Mouse (Mus musculus): ENCODE data around the gene Acad10. TPM values are rescaled to one million over a fixed set of nuclear protein-coding genes. Genes with fewer than 3 reads are reported as not detected.
"Not testable (repeated sequence)": the region's sequence is repeated elsewhere in the genome, so short reads cannot be mapped to it uniquely, and the experiment has no call there.

Gene Acad10
- 1 to 10 TPM; 2.2 to 2.5 TPM for total RNA-seq (2021)

DNA sequence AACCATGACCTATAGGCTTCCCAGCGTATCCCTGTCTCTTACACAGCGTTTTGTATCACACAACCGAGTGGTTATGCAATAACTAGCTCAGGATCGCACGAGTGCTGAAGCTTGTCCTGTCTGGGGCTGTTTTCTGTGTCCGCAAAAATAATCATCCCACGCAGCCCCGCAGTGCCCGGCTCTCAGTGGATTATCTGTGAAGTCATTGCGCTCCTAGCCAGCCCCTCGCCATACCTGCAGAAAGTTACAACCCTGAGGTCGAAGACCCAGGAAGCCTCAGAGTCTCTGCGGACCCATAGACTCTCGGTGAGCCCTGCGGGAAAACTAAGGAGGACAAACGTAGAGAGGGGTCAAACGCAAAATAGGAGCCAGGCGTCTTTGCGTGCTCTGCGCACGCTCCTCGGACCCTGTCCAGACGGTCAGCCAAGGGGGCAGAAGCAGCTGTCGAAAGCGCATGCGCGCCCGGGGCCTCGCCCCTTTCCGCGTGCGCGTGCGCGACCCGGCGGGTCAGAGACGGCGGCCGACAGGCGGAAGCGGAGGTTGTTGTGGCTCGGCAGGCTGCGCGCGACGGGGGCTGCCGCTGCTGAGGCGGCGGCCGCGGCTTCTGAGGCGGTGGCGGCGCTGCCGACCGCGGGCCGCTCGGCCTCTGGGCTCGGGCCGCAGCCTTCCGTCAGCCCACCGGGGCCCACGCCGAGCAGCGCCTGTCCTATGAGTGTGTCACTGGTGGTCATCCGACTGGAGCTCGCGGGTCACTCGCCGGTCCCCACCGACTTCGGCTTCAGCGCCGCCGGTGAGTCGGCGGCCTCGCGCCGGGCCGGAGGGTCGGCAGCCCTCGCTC lies at the start of gene Acad10, which contains the start of gene Brap:
Gene Acad10, minus strand, starts transcription at position 456 of the 838 bp plus-strand sequence.
Gene Brap, plus strand, starts transcription at position 505 of the 838 bp plus-strand sequence.
- DNase-seq (ENCODE audit: extremely low spot score in 1 of 2, low spot score in 2 of 2): peak; percentile 90 to 96
- intact Hi-C loops (cut with DNase I): no loop called here

- intact Hi-C loops (cut with DNase I): no loop called here
- no peak for DNase-seq (ENCODE audit: extremely low spot score in 1 of 2, low spot score in 2 of 2)
These were observed 44.4 kb upstream of the Acad10 start for GRCm38 (mm10) chr5:121704512-121705248.

DNA sequence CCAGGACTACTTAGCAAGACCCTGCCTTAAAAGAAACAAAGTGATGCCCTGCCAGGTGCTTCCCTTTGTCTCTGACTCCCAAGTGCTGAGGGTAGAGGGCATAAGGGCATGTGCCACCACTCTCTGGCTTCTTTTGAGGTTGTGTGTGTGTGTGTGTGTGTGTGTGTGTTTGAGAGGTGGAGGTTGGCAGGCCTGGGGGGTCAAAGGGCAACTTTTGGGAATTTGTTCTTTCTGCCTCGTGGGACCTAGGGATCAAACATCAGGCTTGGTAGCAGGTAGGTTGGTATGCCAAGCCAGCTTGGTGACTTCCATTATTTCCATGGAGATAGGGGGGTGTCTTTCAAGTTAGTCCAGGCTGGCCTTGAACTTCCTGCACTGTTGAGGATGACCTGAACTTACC lies 43.0 kb upstream of the Acad10 start:
- DNase-seq (ENCODE audit: extremely low spot score in 1 of 2, low spot score in 2 of 2): no peak
- intact Hi-C loops (cut with DNase I): no loop called here

GRCm38 (mm10) chr5:121701111-121701769 lies 40.9 kb upstream of the Acad10 start:
- DNase-seq (ENCODE audit: extremely low spot score in 1 of 2, low spot score in 2 of 2): no peak
- intact Hi-C loops (cut with DNase I): no loop called here

DNA sequence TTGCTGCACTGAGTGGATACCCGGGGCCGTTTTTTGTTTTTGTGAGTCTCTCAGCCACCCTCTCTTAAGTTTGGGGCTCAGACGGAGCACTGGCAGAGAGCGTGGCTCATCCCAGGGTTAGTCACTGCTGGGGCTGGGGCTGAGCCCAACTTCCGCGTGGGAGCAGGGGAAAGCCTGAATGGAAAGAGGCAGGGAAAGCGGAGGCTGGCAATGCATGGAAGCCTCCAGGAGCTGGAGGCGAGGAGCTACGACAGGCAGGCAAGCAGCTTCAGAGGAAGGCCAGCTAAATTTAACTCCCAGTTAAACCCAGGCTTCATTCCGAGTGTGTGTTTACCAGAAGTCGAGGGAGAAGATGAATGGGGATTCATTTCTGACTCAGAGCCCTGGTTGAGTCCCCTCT lies 40.2 kb upstream of the Acad10 start:
- DNase-seq (ENCODE audit: extremely low spot score in 1 of 2, low spot score in 2 of 2): peak; percentile 38 to 47
- intact Hi-C loops (cut with DNase I): no loop called here

DNA sequence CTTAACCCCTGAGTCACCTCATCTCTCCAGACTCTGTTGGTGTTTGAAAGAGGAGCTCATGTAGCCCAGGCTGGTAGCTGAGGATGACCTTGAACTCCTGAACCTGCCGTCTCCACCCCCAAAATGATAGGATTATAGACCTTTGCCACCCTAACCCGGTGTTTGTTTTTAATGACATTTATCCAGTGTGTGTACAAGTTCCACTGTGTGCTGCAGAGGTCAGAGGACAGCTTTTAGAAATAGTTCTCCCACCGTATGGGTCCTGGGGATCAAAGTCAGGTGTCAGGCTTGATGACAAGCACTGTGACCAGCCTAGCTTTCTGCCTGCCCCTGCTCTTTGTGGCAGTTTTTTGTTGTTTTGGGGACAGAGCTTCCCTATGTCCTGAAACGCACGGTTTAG lies 39.6 kb upstream of the Acad10 start:
- intact Hi-C loops (cut with DNase I): no loop called here
- DNase-seq (ENCODE audit: extremely low spot score in 1 of 2, low spot score in 2 of 2): no peak

DNA sequence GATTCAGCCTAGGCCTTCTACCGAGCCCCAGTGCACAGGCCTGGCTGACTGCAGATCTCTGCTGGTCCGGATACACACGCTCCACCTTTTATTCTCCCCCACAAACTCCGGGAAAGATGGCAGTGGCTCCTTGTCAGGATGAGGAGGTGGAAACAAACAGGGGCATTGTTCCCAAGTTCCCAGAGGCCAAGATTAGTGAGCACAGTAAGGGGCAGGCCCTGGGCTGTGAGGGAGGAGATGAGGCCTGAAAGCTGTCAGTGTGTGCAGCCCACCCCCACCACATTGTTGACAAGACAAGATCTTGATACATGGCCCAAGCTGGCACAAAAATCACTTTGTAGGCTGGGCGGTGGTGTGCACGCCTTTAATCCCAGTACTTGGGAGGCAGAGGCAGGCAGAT lies 36.4 kb upstream of the Acad10 start:
- intact Hi-C loops (cut with DNase I): no loop called here
- no peak for DNase-seq (ENCODE audit: extremely low spot score in 1 of 2, low spot score in 2 of 2)

GRCm38 (mm10) chr5:121692897-121693296 lies 32.6 kb upstream of the Acad10 start:
- intact Hi-C loops (cut with DNase I): no loop called here
- no peak for DNase-seq (ENCODE audit: extremely low spot score in 1 of 2, low spot score in 2 of 2)

GRCm38 (mm10) chr5:121691436-121691835 lies 31.1 kb upstream of the Acad10 start:
- DNase-seq (ENCODE audit: extremely low spot score in 1 of 2, low spot score in 2 of 2); intact Hi-C loops (cut with DNase I): not testable (repeated sequence)

- no peak for DNase-seq (ENCODE audit: extremely low spot score in 1 of 2, low spot score in 2 of 2)
- intact Hi-C loops (cut with DNase I): no loop called here
These were observed 30.3 kb upstream of the Acad10 start for GRCm38 (mm10) chr5:121690482-121691211.

- intact Hi-C loops (cut with DNase I): no loop called here
- DNase-seq (ENCODE audit: extremely low spot score in 1 of 2, low spot score in 2 of 2): no peak
These were observed 26.0 kb upstream of the Acad10 start for GRCm38 (mm10) chr5:121686113-121686898.

- intact Hi-C loops (cut with DNase I): no loop called here
- no peak for DNase-seq (ENCODE audit: extremely low spot score in 1 of 2, low spot score in 2 of 2)
These were observed 25.2 kb upstream of the Acad10 start for GRCm38 (mm10) chr5:121685495-121685894.

DNA sequence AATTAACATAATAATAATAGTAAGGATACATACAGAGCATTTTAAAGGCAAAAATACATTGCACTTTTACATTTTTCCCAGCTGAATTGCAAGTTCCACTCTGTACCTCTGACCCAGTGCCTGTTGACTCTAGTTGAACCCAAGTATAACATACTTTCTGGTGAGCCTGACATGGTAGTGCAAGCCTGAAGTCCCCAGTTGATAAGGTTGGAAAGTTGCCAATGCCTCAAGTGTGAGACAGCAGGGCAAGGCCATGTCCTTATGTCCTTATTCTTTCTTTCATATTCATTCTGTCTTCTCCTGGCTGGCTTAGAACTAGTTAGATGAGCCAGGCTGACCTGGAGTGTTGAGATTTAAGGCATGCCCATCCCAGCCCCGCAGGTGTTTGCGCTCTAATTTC lies 21.9 kb upstream of the Acad10 start:
- intact Hi-C loops (cut with DNase I): no loop called here
- DNase-seq (ENCODE audit: extremely low spot score in 1 of 2, low spot score in 2 of 2): no peak

DNA sequence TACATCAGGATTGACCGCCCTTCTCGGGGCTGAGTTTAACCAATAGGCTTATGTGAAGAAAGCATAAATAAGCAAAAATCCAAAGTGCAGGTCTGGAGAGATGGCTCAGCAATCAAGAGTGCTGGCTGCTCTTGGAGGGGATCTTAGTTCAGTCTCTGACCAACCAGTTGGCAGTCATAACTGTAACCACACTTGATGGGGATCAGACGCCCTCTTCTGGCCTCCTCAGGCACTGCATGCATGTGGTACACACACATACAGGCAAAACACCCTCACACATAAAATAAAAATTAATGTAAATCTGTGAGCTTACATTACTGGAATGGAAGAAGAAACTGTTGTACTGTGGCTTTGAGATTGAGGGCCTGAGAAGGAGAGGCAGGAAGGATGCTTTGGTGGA lies 10.1 kb upstream of the Acad10 start:
- no peak for DNase-seq (ENCODE audit: extremely low spot score in 1 of 2, low spot score in 2 of 2)
- intact Hi-C loops (cut with DNase I): no loop called here

GRCm38 (mm10) chr5:121668411-121668810 lies 8.1 kb upstream of the Acad10 start:
- no peak for DNase-seq (ENCODE audit: extremely low spot score in 1 of 2, low spot score in 2 of 2)
- intact Hi-C loops (cut with DNase I): no loop called here

DNA sequence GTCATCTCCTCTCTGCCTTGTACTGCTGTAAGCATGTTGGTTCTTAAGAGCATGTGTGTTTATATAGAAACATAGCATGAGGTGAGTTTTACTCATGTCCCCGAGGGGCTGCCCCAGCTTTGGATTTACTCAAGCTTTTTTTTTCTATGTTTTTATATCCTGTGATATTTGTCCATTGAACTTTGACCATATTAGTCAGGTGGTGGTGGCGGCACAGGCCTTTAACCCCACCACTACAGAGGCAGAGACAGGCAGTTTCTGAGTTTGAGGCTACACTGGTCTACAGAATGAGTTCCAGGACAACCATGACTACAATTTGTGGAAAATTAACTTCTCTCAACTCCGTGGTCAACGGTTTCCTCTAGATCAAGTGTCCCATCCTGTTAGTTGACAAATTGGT lies 6.8 kb upstream of the Acad10 start:
- DNase-seq (ENCODE audit: extremely low spot score in 1 of 2, low spot score in 2 of 2): no peak

DNA sequence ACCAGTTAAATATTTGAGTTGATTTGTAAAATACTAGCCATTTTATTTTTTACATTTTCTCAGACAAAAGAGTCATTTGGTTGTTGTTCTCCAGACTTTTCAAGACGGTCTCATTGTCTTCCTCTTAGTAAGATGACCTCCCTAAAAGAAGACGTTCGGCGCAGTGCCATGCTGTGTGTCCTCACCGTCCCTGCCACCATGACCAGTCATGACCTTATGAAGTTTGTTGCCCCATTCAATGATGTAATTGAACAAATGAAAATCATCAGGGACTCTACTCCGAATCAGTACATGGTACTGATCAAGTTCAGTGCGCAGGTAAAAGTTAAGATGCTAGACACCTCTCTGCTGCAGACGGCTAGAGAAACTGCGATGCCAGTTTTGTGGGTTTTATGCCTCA lies 4.7 kb upstream of the Acad10 start:
- no peak for DNase-seq (ENCODE audit: extremely low spot score in 1 of 2, low spot score in 2 of 2)
- intact Hi-C loops (cut with DNase I): no loop called here

More for the DNA sequence above, 6.8 kb upstream of the Acad10 start:
- intact Hi-C loops (cut with DNase I): no loop called here

DNA sequence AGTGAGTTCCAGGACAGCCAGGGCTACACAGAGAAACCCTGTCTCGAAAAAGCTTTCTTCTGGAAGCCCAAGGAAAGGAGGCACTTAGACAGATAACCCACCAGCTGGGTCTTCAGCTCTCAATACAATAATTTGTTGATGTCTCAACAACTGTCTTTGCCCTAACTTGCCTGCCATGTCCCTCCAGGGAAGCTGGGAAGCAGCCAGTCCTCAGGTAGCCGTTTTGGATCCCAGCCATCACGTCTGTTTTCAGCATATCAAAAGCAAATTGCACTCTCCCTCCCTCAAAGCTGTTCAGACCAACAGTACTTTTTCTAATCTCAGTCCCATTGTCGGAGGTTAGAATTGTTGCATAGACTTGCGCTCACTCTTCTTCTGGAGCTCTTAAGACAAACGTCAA lies 3.8 kb upstream of the Acad10 start:
- intact Hi-C loops (cut with DNase I): no loop called here
- no peak for DNase-seq (ENCODE audit: extremely low spot score in 1 of 2, low spot score in 2 of 2)
